Mouse (Mus musculus) limb, embryonic 13.5 days (tissue): ENCODE data around the gene Egln2. TPM values are rescaled to one million over a fixed set of nuclear protein-coding genes. Genes with fewer than 3 reads are reported as not detected.

Source experiments
- ATAC-seq: fragments of 200-750 bp; cut with Nextera tagmentation; 2 replicates; pipeline ENCODE4 v1.8.0; 2017; ENCODE audit warnings: low read depth, moderate number of reproducible peaks, moderate TSS enrichment; ENCODE audit not compliant: low FRiP score
- H3K27ac ChIP-seq: fragments of 300-500 bp; sonication (generic); 2 replicates; pipeline ENCODE4 v1.5.1; 2015; ENCODE audit warnings: inconsistent platforms, mild to moderate bottlenecking, moderate library complexity
- H3K27me3 ChIP-seq: fragments of 300-500 bp; sonication (generic); 2 replicates; pipeline ENCODE4 v1.6.1; 2015; ENCODE audit warnings: mild to moderate bottlenecking, inconsistent platforms
- H3K36me3 ChIP-seq: fragments of 300-500 bp; sonication (generic); 2 replicates; pipeline ENCODE4 v1.6.1; 2015; ENCODE audit warnings: inconsistent platforms, mild to moderate bottlenecking, moderate library complexity
- H3K4me1 ChIP-seq: fragments of 300-500 bp; sonication (generic); 2 replicates; pipeline ENCODE4 v1.6.1; 2015; ENCODE audit warnings: inconsistent platforms
- H3K4me2 ChIP-seq: fragments of 300-500 bp; sonication (generic); replicated peaks from 2 replicates; pipeline ENCODE4 v1.6.1; 2015; ENCODE audit warnings: inconsistent platforms, mild to moderate bottlenecking, moderate library complexity
- H3K4me3 ChIP-seq: fragments of 300-500 bp; sonication (generic); 2 replicates; pipeline ENCODE4 v1.5.1; 2015; ENCODE audit warnings: moderate library complexity, mild to moderate bottlenecking, inconsistent platforms
- H3K9ac ChIP-seq: fragments of 300-500 bp; sonication (generic); 2 replicates; pipeline ENCODE4 v1.6.1; 2015; ENCODE audit warnings: mild to moderate bottlenecking, inconsistent platforms
- H3K9me3 ChIP-seq: fragments of 300-500 bp; sonication (generic); 2 replicates; pipeline ENCODE4 v1.6.1; 2016; ENCODE audit warnings: inconsistent platforms
- WGBS: fragments of 180-500 bp; shearing (Covaris S2); methylation state at CpG from one replicate; pipeline ENCODE4 v1.1.7; 2015; 5-methylcytosine and 5-hydroxymethylcytosine counted together
- microRNA counts: library from miRNA; unstranded; fragments of <30 nt; microRNA quantifications from one replicate; lab custom pipeline; 2016
- microRNA-seq: library from miRNA; unstranded; fragments of <30 nt; microRNA quantifications from one replicate; pipeline ENCODE4, GENCODE M21; 2016
- polyA plus RNA-seq: library from polyadenylated mRNA; unstranded; fragments of >200 nt; fragmentation: Nextera tagmentation; extraction: Ambion mirVana; gene quantifications from 2 replicates; pipeline ENCODE4 v1.2.1, GENCODE M21; 2015

Egln2 gene
- polyA plus RNA-seq, 1 experiment from 2014 or later = 74.3 TPM

DNA sequence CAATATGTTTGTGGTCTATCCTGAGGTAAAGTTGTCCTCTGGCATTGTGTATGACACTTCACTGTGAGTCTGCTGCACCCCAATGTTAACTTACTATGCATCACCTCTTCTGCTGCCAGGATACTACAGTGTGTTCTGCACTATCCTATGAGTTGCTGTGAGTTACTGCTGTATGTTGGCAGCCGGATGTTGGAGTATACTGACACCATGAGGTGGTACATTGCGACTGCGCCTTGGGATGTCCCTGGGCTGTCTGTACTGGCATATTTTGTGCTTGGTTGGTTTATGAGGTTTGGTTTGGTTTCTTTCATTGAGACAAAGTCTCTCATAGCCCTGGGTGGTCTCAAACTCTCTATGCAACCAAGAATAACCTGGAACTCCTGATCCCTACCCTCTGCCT lies 38.4 kb downstream of the Egln2 start:
- Histone ChIP-seq H3K4me1 (0 out of 2 replicates have a peak, but pooled peaks cover 5% of the 10 kb centered on the region), H3K9me3 (no peaks in the 10 kb centered on the region), H3K4me3 (no peak overlapping the region), H3K4me2 (no peak overlapping the region), H3K27me3 (no peaks in the 10 kb centered on the region), H3K36me3 (no peaks in the 10 kb centered on the region), H3K27ac (no peak overlapping the region), H3K9ac (no peak overlapping the region)
- WGBS = 36% methylated on average over 3 of the region's 3 CpGs
- ATAC-seq = peak; percentile 52; the same call in 1 of the 2 replicates

DNA sequence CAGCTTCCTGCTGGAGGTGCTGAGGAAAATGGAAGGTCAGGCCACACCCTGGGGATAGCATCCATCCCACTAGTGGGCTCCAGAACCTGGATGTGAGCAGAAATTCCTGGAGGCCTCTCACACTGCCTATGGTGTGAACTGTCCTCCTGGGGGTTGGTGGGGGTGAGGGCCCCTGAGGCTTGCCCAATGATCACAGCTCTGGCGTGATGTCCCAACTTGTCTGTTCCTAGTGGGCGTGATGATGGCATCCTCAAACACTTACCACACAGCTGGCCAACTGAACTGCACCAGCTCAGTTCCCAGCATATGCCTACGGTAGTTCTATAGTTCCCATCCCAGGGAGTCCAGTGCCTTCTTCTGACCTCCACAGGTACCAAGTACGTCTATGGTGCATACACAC lies 41.6 kb downstream of the Egln2 start:
- H3K4me2 ChIP-seq = no peak overlapping the region
- no peaks in the 10 kb centered on the region for H3K9me3 ChIP-seq
- H3K4me1 ChIP-seq = no peaks in the 10 kb centered on the region
- no peak for ATAC-seq
- no peaks in the 10 kb centered on the region for H3K36me3 ChIP-seq
- no peak overlapping the region for H3K9ac ChIP-seq
- WGBS = 87% methylated on average over 4 of the region's 4 CpGs
- no peak overlapping the region for H3K27ac ChIP-seq
- no peaks in the 10 kb centered on the region for H3K27me3 ChIP-seq
- no peak overlapping the region for H3K4me3 ChIP-seq

- no peaks in the 10 kb centered on the region for H3K27me3 ChIP-seq
- ATAC-seq = no peak
- no peaks in the 10 kb centered on the region for H3K9me3 ChIP-seq
- H3K9ac ChIP-seq = no peak overlapping the region
- WGBS = 78% methylated on average over 5 of the region's 5 CpGs
- no peak overlapping the region for H3K4me3 ChIP-seq
- no peak overlapping the region for H3K27ac ChIP-seq
- H3K36me3 ChIP-seq = no peaks in the 10 kb centered on the region
- no peak overlapping the region for H3K4me2 ChIP-seq
- no peaks in the 10 kb centered on the region for H3K4me1 ChIP-seq
Measured at GRCm38 (mm10) chr7:27124305-27124832, 42.2 kb downstream of the Egln2 start.

DNA sequence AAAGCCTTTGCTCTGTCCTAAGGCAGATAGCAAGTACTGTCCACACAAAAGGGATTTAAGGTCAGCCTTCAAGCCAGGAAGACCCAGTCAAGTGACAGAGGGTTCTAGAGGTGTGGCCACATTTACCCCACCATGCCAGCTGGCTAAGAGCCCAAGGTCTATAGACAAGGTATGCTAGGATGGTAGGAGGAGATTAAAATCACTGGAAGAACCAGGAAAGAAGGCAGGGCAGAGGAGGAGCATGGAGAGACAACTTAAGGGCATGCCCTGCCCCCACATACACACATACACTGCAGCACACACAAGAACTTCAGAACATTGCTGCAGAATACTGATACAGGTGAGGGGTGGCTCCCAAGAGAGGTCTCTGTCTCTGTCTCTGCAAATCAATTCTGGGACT lies 46.9 kb downstream of the Egln2 start, which contains the start of gene Cyp2f2:
Gene Cyp2f2 (plus strand): TSS at position 234 of the 400 bp plus-strand sequence.
- Histone ChIP-seq H3K36me3 (no peaks in the 10 kb centered on the region), H3K9ac (no peak within 1 kb of the TSS), H3K4me3 (no peak within 1 kb of the TSS), H3K4me1 (peaks cover 7% of the 10 kb centered on the region), H3K27me3 (no peaks in the 10 kb centered on the region), H3K27ac (no peak within 1 kb of the TSS), H3K9me3 (no peaks in the 10 kb centered on the region), H3K4me2 (no peak within 1 kb of the TSS)
- no peak for ATAC-seq

GRCm38 (mm10) chr7:27118033-27118511 lies 48.5 kb downstream of the Egln2 start:
- WGBS = 55% methylated on average over 4 of the region's 4 CpGs
- Histone ChIP-seq H3K4me1 (peaks cover 7% of the 10 kb centered on the region), H3K9me3 (no peaks in the 10 kb centered on the region), H3K27me3 (no peaks in the 10 kb centered on the region), H3K36me3 (no peaks in the 10 kb centered on the region), H3K4me2 (no peak overlapping the region), H3K27ac (no peak overlapping the region), H3K9ac (no peak overlapping the region), H3K4me3 (no peak overlapping the region)
- peak; percentile 66; the same call in 1 of the 2 replicates for ATAC-seq

DNA sequence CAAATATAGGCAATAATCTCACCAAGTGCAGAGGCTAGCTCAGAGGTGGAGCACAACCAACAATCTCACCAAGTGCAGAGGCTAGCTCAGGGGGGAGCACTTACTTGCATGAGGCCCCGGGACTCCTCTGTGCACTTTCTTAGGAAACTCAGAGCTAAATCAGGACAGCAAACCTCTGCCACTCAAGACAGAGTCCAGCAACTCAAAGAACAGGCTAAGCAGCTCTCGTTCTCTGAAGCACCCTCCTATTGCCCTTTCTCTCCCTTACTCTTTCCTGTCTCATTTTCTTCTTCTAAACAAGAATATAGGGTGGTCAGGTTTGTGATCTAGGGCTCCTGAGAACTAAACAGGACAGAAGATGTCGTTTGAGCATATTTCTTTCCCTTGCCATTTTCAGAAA lies 54.6 kb downstream of the Egln2 start:
- no peak overlapping the region for H3K9ac ChIP-seq
- no peak overlapping the region for H3K4me2 ChIP-seq
- no peaks in the 10 kb centered on the region for H3K27me3 ChIP-seq
- no peak for ATAC-seq
- no peaks in the 10 kb centered on the region for H3K9me3 ChIP-seq
- 75% methylated on average over 3 of the region's 3 CpGs for WGBS
- no peaks in the 10 kb centered on the region for H3K36me3 ChIP-seq
- no peak overlapping the region for H3K27ac ChIP-seq
- H3K4me3 ChIP-seq = no peak overlapping the region
- no peaks in the 10 kb centered on the region for H3K4me1 ChIP-seq

- Histone ChIP-seq H3K27ac (no peak overlapping the region), H3K4me3 (no peak overlapping the region), H3K27me3 (no peaks in the 10 kb centered on the region), H3K9ac (no peak overlapping the region), H3K9me3 (no peaks in the 10 kb centered on the region), H3K36me3 (no peaks in the 10 kb centered on the region), H3K4me1 (no peaks in the 10 kb centered on the region), H3K4me2 (no peak overlapping the region)
- 89% methylated on average over 1 of the region's 1 CpGs for WGBS
- no peak for ATAC-seq
Measured at GRCm38 (mm10) chr7:27111038-27111437, 55.6 kb downstream of the Egln2 start.

DNA sequence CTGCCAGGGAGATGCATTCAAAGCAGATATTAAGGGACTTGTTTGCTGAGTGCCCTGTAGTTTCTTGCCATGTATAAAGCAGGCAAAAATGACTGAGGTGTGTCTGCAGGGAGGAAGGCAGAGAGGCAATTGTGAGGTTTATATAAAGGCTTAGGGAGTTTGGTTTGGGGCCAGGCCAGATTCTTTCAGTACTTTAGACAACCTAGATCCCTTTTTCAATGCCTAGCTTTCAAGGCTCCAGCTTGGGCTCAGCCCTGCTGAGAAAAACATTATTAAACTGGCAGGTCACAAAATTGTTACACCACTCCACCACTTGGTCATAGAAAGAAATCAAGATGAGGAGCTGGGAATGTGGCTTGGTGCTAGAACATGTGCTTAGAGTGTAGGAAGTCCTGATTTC lies 56.3 kb downstream of the Egln2 start:
- H3K9ac ChIP-seq = no peak overlapping the region
- H3K27me3 ChIP-seq = no peaks in the 10 kb centered on the region
- no peak overlapping the region for H3K4me2 ChIP-seq
- no peaks in the 10 kb centered on the region for H3K36me3 ChIP-seq
- H3K9me3 ChIP-seq = no peaks in the 10 kb centered on the region
- H3K27ac ChIP-seq = no peak overlapping the region
- H3K4me3 ChIP-seq = no peak overlapping the region
- no peak for ATAC-seq
- H3K4me1 ChIP-seq = peaks cover 2% of the 10 kb centered on the region; the same call in 1 of the 2 replicates

MicroRNAs within 50 kb of the gene (microRNA counts, 519-probe panel; counts per million panel counts)
- not detected for microRNA mmu-miR-1191 (lab: Ali Mortazavi, UCI)

Small RNA genes lying within 50 kb of the gene (microRNA-seq; reads per million reads assigned to microRNA genes)
- 1.4 reads per million for gene Mir1191
- gene Mir3101 = 0.70 reads per million

Other genes starting within 250 kb of the Egln2 start
- not detected in 2 replicates for gene Cyp2a22, start 227.4 kb downstream of the Egln2 start, polyA plus RNA-seq
- gene Cyp2a12, start 137.7 kb downstream of the Egln2 start, polyA plus RNA-seq = not detected in 2 replicates
- not detected in 2 replicates for gene Cyp2f2, start 46.9 kb downstream of the Egln2 start, polyA plus RNA-seq
- 0.33 TPM in 1 of 2 replicates, not detected in the other for gene Cyp2t4, start 13.1 kb downstream of the Egln2 start, polyA plus RNA-seq
- gene Rab4b, start 12.1 kb upstream of the Egln2 start, polyA plus RNA-seq = 69.4 and 71.7 TPM in 2 replicates
- gene Gm21983, start 14.3 kb upstream of the Egln2 start, polyA plus RNA-seq = 2.6 and 4.5 TPM in 2 replicates
- gene Mia, start 14.4 kb upstream of the Egln2 start, polyA plus RNA-seq = 126 and 145 TPM in 2 replicates
- gene BC024978, start 29.0 kb upstream of the Egln2 start, polyA plus RNA-seq = 3.6 TPM in 2 replicates
- 285 TPM in 2 replicates for gene Snrpa, start 29.5 kb upstream of the Egln2 start, polyA plus RNA-seq
- 6.6 and 7.2 TPM in 2 replicates for gene Itpkc, start 61.9 kb upstream of the Egln2 start, polyA plus RNA-seq
- gene Coq8b, start 66.2 kb upstream of the Egln2 start, polyA plus RNA-seq = 17.7 and 18.5 TPM in 2 replicates
- 32.3 and 34.1 TPM in 2 replicates for gene Numbl, start 91.6 kb upstream of the Egln2 start, polyA plus RNA-seq
- 25.8 and 29.3 TPM in 2 replicates for gene Ltbp4, start 170.9 kb upstream of the Egln2 start, polyA plus RNA-seq
- gene Shkbp1, start 189.2 kb upstream of the Egln2 start, polyA plus RNA-seq = 49.2 and 54.5 TPM in 2 replicates
- not detected in 2 replicates for gene Gm20479, start 190.6 kb upstream of the Egln2 start, polyA plus RNA-seq